Mouse (Mus musculus): ENCODE measurements around the gene Stk36. TPM values are rescaled to one million over a fixed set of nuclear protein-coding genes. Genes with fewer than 3 reads are reported as not detected.
A peak's percentile ranks its signal among the peaks of the same experiment; 100 is the strongest.

Gene Stk36
- 0.17 and 0.24 TPM in 2 replicates for polyA plus RNA-seq (2012; rRNA removed)
- polyA plus RNA-seq (2014; fragmentation: Nextera tagmentation; extraction: Ambion mirVana): 0.08 and 0.95 TPM in 2 replicates

GRCm38 (mm10) chr1:74601267-74601962, at the start of gene Stk36, which contains the start of gene Rnf25:
Stk36 (plus strand) TSS chr1:74601445.
Rnf25 (minus strand) TSS chr1:74601397.
- ATAC-seq (ENCODE audit: insufficient read depth) (peak; percentile 82), DNase-seq (ENCODE audit: low read depth in 3 of 3, low spot score in 3 of 3) (peak; percentile 75 to 82 (median 77))
- no peaks in the 10 kb centered on the region for H3K27me3 ChIP-seq (ENCODE audit: control insufficient read depth, insufficient read depth, low read length)
- H3K4me3 ChIP-seq (ENCODE audit: insufficient read depth in 1 of 2, low read depth in 2 of 2, low read length in 2 of 2): peak within 1 kb of the TSS; percentile 75 to 85
- peak within 1 kb of the TSS; percentile 82 for H3K9ac ChIP-seq (replicated peaks)
- no peak within 1 kb of the TSS for H3K27ac ChIP-seq
- WGBS (ENCODE audit: insufficient replicate concordance): 17% methylated on average over 25 of the region's 25 CpGs
- H3K4me1 ChIP-seq (replicated peaks; ENCODE audit: control insufficient read depth in 2 of 2, insufficient read depth in 2 of 2, low read length in 1 of 2): peaks cover 5% of the 10 kb centered on the region in 2 experiments
- peak within 1 kb of the TSS; percentile 81 for H3K4me2 ChIP-seq (ENCODE audit: low read depth)
- peaks cover 6% of the 10 kb centered on the region; the same call in 1 of the 2 replicates for H3K36me3 ChIP-seq (replicated peaks; ENCODE audit: control insufficient read depth, insufficient read depth, low read depth)
- no peaks in the 10 kb centered on the region for H3K9me3 ChIP-seq (ENCODE audit: control insufficient read depth, low read length)
- TF ChIP-seq CTCF (IDR thresholded peaks at IDR 0.05; ENCODE audit: low read depth) (no peak), EP300 (IDR thresholded peaks at IDR 0.05; ENCODE audit: low read depth) (no peak)

GRCm38 (mm10) chr1:74559061-74559460, 42.2 kb upstream of the Stk36 start:
- Histone ChIP-seq H3K9ac (replicated peaks) (no peak overlapping the region), H3K36me3 (replicated peaks; ENCODE audit: control insufficient read depth, insufficient read depth, low read depth) (no peaks in the 10 kb centered on the region), H3K4me1 (replicated peaks; ENCODE audit: control insufficient read depth in 2 of 2, insufficient read depth in 2 of 2, low read length in 1 of 2) (no peaks in the 10 kb centered on the region), H3K27ac (no peak overlapping the region), H3K4me3 (ENCODE audit: insufficient read depth in 1 of 2, low read depth in 2 of 2, low read length in 2 of 2) (no peak overlapping the region), H3K27me3 (ENCODE audit: control insufficient read depth, insufficient read depth, low read length) (no peaks in the 10 kb centered on the region), H3K9me3 (ENCODE audit: control insufficient read depth, low read length) (no peaks in the 10 kb centered on the region), H3K4me2 (ENCODE audit: low read depth) (no peak overlapping the region)
- WGBS (ENCODE audit: insufficient replicate concordance): 54% methylated on average over 5 of the region's 5 CpGs
- no peak for ATAC-seq (ENCODE audit: insufficient read depth)
- DNase-seq (ENCODE audit: low read depth in 3 of 3, low spot score in 3 of 3): no peak
- no peak for TF ChIP-seq EP300 (IDR thresholded peaks at IDR 0.05; ENCODE audit: low read depth)
- no peak for TF ChIP-seq CTCF (IDR thresholded peaks at IDR 0.05; ENCODE audit: low read depth)

GRCm38 (mm10) chr1:74565834-74566233, 35.4 kb upstream of the Stk36 start:
- no peaks in the 10 kb centered on the region for H3K27me3 ChIP-seq (ENCODE audit: control insufficient read depth, insufficient read depth, low read length)

GRCm38 (mm10) chr1:74569739-74570719, 31.2 kb upstream of the Stk36 start:
- 81% methylated on average over 29 of the region's 29 CpGs for WGBS (ENCODE audit: insufficient replicate concordance)
- no peak for DNase-seq (ENCODE audit: low read depth in 3 of 3, low spot score in 3 of 3)
- Histone ChIP-seq H3K27ac (no peak overlapping the region), H3K36me3 (replicated peaks; ENCODE audit: control insufficient read depth, insufficient read depth, low read depth) (peaks cover 56% of the 10 kb centered on the region), H3K27me3 (ENCODE audit: control insufficient read depth, insufficient read depth, low read length) (no peaks in the 10 kb centered on the region), H3K9ac (replicated peaks) (no peak overlapping the region), H3K9me3 (ENCODE audit: control insufficient read depth, low read length) (no peaks in the 10 kb centered on the region), H3K4me2 (ENCODE audit: low read depth) (no peak overlapping the region), H3K4me1 (replicated peaks; ENCODE audit: control insufficient read depth in 2 of 2, insufficient read depth in 2 of 2, low read length in 1 of 2) (no peaks in the 10 kb centered on the region), H3K4me3 (ENCODE audit: insufficient read depth in 1 of 2, low read depth in 2 of 2, low read length in 2 of 2) (no peak overlapping the region)
- TF ChIP-seq EP300 (IDR thresholded peaks at IDR 0.05; ENCODE audit: low read depth): no peak
- 0 out of 2 replicates have a peak, but pooled peaks have one; percentile 18 for TF ChIP-seq CTCF (IDR thresholded peaks at IDR 0.05; ENCODE audit: low read depth)
- no peak for ATAC-seq (ENCODE audit: insufficient read depth)

More at GRCm38 (mm10) chr1:74565834-74566233, 35.4 kb upstream of the Stk36 start:
- no peak overlapping the region for H3K4me3 ChIP-seq (ENCODE audit: insufficient read depth in 1 of 2, low read depth in 2 of 2, low read length in 2 of 2)
- no peak for ATAC-seq (ENCODE audit: insufficient read depth)
- WGBS (ENCODE audit: insufficient replicate concordance): 64% methylated on average over 6 of the region's 6 CpGs
- H3K9ac ChIP-seq (replicated peaks): no peak overlapping the region
- TF ChIP-seq EP300 (IDR thresholded peaks at IDR 0.05; ENCODE audit: low read depth) (no peak), CTCF (IDR thresholded peaks at IDR 0.05; ENCODE audit: low read depth) (no peak)
- peaks cover 30% of the 10 kb centered on the region for H3K36me3 ChIP-seq (replicated peaks; ENCODE audit: control insufficient read depth, insufficient read depth, low read depth)
- H3K4me2 ChIP-seq (ENCODE audit: low read depth): no peak overlapping the region
- no peaks in the 10 kb centered on the region for H3K4me1 ChIP-seq (replicated peaks; ENCODE audit: control insufficient read depth in 2 of 2, insufficient read depth in 2 of 2, low read length in 1 of 2)
- H3K9me3 ChIP-seq (ENCODE audit: control insufficient read depth, low read length): no peaks in the 10 kb centered on the region
- DNase-seq (ENCODE audit: low read depth in 3 of 3, low spot score in 3 of 3): no peak
- H3K27ac ChIP-seq: no peak overlapping the region

Data from liver, embryonic 14.5 days (tissue).